Mouse (Mus musculus) gastrocnemius, adult 18-20 months (tissue): ENCODE data around the gene Vmn2r113. TPM values are rescaled to one million over a fixed set of nuclear protein-coding genes. Genes with fewer than 3 reads are reported as not detected.
"Not testable (repeated sequence)": the region's sequence is repeated elsewhere in the genome, so short reads cannot be mapped to it uniquely, and the experiment has no call there.

Source experiments
- DNase-seq: peaks from one replicate; pipeline ENCODE4 v3.0.0; 2021; ENCODE audit warnings: low spot score
- long read RNA-seq, 2 experiments: library from polyadenylated mRNA; stranded (forward); transcript quantifications; one replicate each; pipeline ENCODE4 v2.0.0; 2021
- total RNA-seq, 2 experiments: library from RNA; stranded (reverse); gene quantifications; 2 replicates each; pipeline ENCODE4 v1.2.3; 2021

The Vmn2r113 gene
- total RNA-seq, result not detected
- long read RNA-seq, experiment 1, result 0 reads
- long read RNA-seq, experiment 2, result 0 reads

DNA sequence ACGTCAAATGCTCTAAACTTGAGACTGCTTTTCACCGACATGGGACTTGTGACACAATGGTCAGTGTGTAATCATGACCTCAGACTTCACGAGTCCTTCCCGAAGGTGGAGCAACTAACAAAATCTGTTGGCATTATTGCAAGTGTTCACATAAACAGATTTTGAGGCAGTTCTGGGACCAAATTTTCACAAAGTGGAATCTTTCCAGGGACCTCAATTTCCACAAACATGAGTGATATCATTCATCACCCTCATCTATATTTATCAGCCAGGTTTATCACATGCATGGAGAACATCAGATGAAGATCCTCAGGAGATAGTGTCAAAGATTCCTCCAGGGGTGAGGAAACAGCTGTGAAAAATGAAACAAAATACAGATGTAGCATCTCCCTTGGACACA lies at the start of gene Vmn2r113:
TSS of gene Vmn2r113 (plus strand) at position 301 of the 400 bp plus-strand sequence.
- DNase-seq, result not testable (repeated sequence)

Other genes with a start within 250 kb of the Vmn2r113 start
- 1 to 10 TPM; 1.9 to 2.3 TPM for gene Zfp945, start 75.8 kb upstream of the Vmn2r113 start, total RNA-seq
- gene Vmn2r-ps130, start 118.2 kb downstream of the Vmn2r113 start, total RNA-seq, result not detected